Mouse (Mus musculus) c-Kit-positive CD71-positive TER-119-positive erythroid progenitor cells, embryonic 14.5 days (primary cell): Measurements from ENCODE around the gene Inpp4a.

Experiments used
- DNase-seq: peaks from one replicate; pipeline ENCODE4 v3.0.0-alpha.2; 2013; ENCODE audit warnings: low spot score

Inpp4a gene

DNA sequence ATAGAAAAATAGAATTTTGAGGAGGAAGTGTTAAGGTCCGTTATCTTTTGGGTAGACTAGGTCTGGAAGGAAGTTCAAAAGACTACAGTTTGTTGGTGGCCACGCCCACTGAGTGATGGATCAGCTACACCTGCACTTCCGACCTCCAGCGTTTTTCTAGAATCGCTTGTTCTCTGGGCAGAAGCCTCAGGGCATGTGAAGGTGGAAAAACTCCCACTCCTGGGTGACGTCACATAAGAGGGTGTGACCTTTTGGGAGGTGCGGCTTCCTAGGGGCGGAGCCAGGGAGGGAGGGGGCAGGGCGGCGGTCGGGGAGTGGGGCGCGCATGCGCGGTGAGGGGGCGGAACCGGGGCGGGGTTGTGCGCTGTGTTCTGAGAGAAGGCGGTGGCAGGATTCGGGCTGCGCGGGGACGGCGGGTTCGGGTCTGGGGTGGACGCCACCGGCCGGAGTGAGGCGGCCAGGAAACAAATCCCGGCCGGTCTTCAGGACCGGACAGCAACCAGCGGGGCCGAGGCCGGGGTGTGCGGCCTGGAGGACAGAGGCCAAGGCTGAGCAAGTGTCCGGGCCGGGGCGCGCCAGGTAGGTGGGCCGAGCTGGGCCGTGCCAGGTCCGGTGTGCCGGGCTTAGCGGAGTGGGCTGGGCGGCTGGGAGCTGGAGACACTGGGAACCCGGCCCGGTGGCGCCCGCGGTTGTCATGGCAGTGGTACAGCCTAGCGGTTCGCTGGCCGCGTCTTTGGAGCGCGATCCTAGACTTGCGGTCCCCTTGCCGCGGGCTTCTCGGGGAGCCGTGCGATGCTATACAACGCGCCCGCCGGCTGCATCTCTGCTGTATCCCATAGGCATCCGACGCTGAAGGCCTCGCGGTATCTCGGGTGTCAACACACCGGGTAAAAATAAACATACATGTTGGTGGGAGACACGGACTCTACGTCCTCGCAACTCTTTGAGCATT lies at the start of gene Inpp4a:
Inpp4a (plus strand) TSS at position 326 of the 952 bp plus-strand sequence.
- peak; percentile 92 for DNase-seq

DNA sequence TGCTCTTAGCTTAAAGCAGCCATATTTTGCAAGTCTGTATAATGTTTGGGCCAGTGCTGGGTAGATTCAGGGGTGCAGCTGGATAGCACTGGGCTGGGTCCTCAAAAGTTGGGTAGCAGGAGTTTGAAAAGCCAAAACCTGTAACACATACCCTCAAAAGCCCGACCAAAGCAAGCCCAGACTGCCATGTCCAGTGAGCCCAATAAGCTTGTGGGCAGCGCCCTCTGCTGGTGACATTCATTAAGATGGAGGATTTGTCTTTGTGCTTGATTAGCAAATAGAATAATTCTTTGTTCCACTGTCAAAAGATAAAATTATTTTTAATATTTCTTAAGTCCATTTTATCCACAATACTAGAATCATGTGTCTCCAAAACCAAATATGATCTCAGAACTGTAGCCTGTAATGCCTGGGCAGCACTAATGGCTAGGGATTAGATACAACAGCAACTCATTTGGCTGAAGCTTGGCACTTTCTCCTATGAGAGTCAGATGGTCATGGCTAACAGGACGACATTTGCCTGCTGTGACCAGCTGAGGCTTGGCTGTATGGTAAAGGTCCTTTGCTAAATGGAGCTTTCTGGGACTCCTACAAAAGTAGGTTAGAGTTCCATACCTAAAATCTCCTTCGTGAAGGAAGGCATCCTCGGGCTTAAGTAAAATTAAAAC lies 48.9 kb upstream of the Inpp4a start:
- DNase-seq, result peak; percentile 32

DNA sequence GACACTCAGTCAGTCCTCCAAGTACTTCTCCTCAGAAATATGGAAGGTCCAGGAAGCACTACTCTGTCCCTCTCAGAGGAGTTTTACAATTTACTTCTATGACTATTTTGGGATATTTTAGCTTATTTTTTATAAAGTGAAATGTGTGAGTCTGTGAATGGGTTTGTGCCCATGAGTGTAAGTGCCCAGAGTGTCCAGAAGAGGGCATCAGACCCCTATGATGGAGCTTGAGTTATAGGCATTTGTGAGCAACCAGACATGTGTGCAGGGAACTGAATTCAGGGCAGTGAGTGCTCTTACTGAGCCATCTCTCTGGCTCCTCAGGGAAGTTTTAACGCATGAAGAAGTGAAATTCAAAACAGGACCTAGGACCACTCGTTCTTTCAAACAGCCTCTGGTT lies 41.2 kb upstream of the Inpp4a start:
- no peak for DNase-seq

DNA sequence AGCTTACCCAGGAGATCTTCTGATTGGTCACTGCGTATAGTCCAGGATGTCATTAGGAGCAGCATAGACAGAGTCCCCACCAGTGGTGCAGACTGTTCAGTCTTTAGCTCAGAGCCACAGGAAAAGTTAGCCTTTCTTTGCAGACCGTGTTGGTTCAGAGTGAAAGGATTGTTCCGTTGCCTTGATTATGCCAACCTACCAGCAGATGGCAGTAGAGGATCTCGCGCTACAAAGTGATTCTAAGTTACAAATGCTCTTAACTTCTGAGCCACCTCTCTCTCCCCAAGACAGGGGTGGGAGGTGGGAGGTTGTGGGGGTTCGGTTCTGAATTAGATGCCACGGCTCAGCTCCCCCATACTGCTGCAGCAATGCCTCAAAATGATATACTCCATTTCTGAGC lies 27.2 kb upstream of the Inpp4a start:
- peak; percentile 53 for DNase-seq

DNA sequence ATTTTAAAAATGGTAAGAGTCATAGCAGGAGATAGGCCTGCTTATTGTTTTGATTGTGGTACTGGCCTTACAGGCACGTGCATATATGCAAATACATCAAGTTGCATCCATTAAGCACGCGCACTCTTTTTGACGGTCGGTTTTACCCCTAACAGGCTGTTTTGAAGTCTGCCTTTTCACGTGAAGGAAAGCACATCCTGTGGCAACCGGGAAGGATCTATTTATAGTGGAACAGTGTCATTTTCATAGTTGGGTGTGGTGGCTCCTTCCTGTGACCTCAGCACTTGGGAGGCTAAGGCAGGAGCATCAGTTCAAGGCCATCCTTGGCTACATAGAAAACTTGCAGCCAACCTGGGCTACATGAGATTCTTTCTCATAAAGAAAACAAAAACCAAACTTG lies 13.1 kb upstream of the Inpp4a start:
- DNase-seq, result no peak

DNA sequence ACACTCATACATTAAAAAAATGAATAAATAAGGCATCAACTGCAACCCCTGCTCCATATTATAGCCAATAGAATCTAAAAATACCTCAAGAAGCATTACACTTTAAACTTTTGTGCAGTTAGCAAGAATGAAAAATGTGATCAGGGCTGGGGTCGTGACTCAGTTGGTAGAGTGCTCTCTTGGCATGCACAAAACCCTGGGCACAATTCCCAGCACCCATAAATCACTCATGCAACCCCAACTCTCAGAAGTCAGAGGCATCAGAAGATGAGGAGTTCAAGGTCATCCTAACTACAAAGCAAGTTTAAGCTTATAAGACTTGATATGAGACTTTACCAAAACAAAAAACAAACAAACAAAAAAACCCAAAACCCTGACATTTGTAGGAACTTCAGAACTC lies 11.9 kb upstream of the Inpp4a start:
- DNase-seq, result no peak

DNA sequence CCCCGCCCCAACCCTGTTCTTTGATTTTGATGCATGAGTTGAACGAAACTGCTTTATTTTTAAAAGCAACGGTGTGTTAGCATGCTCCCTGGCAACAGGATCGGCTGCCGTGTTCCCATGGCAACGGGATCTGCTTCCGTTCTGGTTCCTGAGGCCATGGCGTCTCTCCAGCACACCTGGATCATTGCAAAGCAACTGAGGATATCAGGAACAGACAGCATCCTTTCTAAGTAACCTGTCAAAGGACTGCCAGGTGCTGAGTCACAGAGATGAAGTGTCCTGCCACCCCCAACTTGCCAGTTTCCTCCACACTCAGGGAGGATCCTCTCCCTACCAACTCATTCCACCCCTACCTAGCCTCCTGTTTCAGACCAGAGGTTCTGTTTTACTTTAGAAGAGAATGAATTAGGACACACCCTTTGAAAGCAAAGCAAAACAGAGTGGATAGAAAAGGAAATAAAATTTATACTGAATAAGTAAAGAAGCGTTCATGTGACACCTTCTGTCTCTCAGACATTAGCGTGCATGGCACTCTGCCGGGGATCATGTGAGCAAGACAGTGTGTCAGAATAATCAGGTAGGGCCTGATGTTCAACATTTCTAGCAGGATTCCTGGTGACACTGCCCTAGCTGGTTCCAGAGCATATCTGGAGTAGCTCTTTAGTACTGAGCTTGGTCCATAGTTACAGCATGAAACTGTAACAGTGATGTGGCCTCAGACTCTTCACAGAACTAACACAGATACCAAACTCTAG lies 11.3 kb upstream of the Inpp4a start:
- DNase-seq, result no peak

DNA sequence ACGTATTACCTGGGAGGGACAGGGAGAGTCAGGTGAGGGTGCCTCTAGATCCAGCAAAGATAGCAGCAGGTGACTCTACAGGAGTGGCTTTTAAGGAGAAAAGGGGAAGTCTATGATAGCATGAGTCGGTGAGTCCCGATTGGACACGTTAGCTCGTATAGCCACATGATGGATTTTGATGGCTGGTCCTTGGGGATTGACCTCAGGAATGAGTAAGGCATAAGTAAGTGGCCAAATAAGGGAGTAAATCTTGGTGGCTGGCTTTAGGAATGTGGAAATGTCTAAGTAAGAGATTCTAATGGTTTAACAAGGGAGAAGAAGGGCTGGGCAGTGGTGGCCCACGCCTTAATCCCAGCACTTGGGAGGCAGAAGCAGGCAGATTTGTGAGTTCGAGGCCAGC lies 10.7 kb upstream of the Inpp4a start:
- no peak for DNase-seq

DNA sequence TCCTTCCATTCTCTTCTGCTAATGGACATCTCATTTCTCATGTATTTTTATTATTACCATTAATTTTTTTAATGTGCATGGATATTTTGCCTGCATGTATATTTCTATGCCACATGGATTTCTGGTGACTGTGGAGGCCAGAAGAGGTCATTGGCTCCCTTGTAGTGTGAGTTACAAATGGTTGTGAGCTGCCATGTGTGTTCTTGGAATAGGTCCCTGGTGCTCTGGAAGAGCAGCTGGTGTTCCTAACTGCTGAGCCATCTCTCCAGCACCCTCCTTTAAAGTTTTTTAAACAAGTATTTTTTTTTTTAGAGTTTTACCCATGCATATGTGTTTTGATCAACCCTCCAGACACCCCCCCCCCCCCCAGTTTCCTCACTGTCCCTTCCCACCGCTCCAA lies 3.3 kb upstream of the Inpp4a start:
- no peak for DNase-seq

DNA sequence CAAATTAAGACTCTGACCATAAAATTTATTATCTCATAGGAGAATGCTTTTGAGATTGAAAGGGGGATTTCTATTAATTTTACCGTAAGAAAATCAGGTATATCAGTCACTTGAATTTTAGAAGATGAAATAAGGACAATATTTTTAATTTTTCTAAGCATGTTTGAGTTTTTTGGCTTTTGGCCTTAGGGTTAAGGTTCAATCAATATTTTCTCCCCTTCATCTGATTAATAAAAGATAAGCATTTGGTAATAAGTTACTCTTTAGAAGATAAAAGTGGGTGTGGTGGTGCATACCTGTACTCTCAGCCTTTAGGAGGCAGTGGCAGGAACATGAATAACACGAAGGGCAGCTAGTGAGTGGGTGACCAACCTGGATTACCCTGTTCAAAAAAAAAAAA lies 761 bp upstream of the Inpp4a start:
- DNase-seq, result no peak

DNA sequence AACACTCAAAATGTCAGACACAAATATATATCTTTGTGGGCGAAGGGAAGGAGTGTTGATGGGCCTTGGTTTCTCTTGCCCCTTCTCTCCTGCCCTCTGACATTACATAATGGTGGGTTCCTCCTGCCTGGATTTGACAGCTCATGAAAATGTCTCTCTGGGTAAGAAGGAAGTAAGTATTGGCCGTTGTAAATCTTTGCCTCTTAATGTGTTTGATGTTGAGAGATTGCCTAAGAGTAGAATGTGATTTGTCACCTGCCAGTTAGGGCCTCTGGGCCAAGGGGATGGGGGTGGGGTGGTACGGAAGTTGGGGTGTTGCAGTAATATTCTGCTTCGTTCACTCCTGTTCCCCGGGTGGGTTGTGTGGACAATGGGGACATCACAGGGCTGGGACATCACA lies 985 bp downstream of the Inpp4a start:
- DNase-seq, result no peak

DNA sequence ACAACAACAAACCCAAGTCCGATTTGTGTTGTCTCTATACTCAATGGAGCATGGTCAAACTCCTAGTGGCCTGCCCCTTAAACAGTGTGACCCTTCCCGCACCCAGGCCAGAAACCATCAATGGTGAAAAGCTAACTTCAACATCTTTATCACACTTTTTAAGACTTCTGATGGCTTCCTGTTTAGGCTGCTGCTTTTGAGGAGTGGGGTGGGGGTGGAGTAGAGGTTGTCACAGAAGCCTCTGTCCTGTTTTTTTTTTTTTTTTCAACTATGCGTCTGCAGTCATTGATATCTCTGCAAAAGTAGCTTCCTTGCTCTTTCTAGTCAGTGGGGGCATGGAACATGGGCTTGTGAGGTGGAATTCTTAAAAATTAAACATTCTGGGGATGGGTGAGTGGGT lies 3.1 kb downstream of the Inpp4a start:
- DNase-seq, result no peak

DNA sequence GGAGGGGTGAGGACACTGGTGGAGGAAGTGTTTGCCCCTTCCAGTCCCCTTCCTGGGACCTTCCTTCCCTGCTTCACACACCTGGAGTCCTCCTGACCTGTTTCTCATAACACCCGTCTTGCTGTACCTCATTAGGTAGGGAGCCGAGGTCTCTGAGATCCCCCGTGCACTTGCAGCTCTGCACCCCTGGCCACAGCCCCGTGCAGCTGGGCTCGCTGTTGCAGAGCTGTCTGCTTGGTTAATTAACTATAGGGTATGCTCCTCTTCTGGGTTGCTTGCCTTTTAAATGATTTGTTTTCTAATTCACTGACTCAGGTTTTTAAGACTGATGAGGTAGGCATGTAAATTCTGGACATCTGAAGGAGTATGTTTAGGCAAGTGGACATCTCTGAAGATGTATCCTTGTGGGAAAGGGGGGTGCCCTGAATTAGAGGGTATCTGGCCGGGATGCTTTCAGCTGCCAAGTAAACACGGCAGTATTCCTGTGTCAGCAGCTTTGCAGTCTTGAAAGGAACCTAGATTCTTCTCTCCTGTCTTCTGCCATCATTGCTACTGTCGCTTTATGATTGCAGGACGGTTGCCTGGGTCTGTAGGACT lies 6.1 kb downstream of the Inpp4a start:
- no peak for DNase-seq

DNA sequence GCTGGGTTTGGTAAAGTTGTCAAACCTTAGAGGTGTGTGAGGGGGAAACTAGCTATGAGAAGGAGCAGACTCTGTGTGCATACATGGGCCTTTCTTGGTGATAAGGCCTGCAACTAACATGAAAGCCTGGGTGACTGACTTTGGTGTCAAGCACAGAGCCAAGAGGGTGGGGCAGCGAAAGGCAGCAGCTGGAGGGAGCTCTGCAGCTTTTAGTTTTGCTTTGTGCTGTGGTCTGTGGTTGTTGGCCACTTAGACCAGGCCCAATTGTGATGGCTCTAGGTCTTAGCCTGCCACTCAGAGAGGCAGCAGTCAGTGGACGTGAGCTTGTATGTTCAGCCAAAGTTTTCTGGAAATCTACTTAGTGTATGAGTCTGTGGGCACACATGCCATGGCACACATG lies 7.9 kb downstream of the Inpp4a start:
- no peak for DNase-seq

DNA sequence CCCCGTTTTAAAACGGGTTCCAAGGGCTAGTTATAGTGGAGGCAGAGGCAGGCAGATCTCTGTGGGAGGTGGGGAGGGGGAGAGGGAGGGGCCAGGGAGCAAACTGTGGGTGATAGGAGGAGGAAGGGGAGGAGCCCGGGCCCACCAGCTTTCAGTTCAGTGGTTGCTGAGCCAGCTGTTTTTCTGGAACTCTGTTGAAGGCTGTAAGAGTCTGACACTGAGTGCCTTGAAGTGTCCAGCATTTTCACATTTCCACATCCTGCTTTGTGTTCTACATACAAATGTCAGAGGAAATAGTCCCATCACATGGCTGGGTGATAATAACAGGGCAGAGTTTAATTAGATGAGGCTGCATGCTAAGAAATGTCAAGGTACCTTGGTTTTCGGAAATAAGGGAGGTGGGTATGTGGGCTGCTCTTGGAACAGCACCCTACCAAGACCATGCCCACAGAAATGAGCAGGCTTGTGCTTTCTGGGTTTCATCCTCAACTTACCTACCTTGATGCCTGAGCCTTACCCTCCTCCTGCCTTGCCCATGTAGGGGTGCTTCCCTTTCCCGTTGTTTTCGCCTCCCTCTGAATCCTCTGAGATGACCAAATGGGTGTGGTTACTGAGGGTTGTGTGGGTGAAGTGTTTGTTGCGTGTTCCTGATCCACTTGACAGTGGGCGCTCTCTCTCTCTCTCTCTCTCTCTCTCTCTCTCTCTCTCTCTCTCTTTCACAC lies 8.5 kb downstream of the Inpp4a start:
- DNase-seq, result no peak

DNA sequence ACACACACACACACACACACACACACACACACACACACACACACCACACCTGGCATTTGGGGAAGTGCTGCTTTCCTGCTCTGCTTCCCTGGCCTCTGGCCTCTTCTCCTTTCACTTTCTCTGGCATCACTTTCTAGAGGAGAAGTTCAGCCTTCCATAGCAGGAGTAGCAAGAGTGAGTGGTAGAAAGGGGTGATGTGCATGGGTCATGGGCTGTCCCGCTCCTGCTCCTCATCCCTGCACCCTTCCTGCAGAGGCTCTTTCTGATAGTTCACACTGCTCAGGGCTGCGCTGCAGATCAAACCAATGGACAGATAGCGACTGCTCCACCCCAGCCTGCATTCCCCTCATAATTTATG lies 9.1 kb downstream of the Inpp4a start:
- no peak for DNase-seq

DNA sequence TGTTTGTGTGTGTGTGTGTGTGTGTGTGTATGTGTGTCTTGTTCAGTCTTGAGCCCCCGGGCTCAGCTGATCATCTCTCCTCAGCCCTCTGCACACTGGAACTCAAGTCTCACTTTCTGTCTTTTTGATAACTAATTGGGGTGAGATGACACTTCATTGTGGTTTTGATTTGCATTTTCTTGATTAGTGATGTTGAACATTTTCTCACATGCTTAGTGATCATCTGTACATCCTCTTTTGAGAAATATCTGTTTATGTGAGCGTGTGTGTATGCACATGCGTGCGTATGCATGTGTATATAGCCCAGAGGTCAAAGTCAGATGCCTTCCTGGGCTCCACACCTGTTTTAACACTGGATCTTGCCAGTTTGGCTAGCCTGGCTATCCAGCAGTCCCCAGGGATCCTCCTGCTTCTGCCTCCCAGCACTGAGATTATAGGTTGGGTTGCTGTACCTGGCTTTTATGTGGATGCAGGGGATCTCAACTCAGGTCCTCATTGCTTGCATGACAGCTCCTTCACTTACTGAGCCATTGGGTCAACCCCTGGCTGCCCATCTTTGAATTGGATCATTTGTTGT lies 10.4 kb downstream of the Inpp4a start:
- no peak for DNase-seq

DNA sequence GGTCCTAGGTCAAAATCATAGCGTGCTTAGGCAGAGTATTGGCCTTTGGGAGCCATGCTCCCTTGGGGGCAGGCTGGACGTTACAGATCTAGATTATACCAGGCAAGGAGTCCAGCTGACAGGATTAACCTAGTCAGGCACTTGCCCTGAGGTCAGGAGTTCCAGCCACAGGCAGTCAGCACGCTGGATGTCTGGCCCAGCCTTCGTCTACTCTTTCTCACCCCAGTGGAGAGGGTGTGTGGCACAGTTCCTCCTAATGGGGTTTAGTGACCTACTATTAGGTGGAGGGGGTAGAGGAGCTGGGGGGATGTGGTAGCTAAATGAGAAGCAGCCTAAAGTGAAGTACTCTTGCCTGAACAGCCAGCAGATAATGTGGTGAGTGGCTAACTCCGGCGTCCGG lies 14.7 kb downstream of the Inpp4a start:
- DNase-seq, result no peak

DNA sequence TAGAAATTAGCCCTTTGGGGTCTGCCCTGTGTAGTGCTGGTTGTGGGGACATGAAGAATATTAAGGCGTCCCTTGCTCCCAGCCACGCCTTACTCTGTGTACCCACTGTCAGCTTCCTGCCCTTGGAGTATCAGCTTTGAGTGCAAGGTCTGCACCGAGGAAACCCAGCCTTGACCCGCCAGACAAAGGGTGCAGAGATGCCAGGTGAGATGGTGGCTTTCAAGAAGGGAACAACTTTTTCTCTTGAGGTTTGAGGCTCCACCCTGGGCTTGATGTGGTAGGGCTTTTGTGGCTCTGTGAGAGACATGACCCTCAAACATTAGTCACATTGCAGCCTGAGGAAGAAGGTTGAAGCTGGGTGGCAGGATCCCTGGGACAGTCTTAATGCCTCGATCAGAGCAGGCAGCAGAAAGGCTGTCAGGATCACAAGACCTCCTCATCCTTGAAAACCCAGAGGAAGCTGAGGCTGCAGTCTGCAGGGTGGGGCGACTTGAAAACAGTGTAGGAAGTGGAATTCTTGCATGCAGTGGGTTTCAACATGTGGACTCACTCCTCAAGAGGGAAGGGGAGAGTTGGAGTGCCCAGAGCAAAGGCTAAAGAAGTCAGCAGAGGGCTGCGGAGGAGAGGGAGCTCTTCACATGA lies 18.1 kb downstream of the Inpp4a start:
- no peak for DNase-seq

DNA sequence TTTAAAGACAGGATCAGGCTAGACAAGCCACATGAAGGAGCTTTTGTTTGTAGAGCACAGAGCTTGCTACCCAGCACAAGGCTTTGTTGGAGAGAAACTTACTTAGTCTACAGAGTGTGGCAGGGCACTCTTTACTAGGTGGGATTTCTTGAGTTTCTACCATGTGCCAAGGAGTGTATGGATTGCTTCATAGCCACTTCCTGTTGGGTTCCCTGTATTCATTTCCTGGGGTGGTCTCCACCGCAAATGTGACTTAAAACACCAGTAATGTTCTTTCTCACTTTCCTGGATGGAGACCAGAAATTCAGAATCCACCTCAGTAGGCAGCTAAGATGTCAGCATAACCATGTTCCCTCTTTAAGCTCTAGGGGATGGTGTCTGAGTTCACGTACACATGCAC lies 18.9 kb downstream of the Inpp4a start:
- DNase-seq, result no peak

DNA sequence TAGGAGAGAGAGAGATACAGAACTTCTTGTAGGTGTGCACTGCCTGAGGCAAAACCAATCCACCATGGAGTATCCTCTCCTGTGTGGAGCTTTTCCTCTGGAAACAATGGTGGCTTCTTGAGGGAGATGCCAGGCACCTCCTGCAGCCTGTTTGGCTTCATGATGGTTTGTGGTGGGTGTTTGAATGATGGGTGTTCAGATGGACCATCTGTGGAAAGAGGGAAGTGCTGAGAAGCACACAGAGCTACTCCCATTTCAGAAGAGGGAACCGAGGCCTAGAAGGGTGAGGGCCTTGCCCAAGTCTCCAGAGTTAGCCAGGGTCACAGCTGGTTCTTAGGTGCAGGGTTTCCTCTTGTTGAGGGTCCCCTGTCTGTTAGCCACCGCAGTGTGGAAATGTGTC lies 23.0 kb downstream of the Inpp4a start:
- no peak for DNase-seq
